Mouse (Mus musculus) fat pad, adult 2 months (tissue): ENCODE results near the gene Nit2.
"Not testable (repeated sequence)": the region's sequence is repeated elsewhere in the genome, so short reads cannot be mapped to it uniquely, and the experiment has no call there.

ENCODE experiments used
- DNase-seq: peaks from one replicate; pipeline ENCODE4 v3.0.0-alpha.2; 2011; ENCODE audit warnings: low read depth, low spot score; ENCODE audit errors: extremely low read depth

The Nit2 gene

DNA sequence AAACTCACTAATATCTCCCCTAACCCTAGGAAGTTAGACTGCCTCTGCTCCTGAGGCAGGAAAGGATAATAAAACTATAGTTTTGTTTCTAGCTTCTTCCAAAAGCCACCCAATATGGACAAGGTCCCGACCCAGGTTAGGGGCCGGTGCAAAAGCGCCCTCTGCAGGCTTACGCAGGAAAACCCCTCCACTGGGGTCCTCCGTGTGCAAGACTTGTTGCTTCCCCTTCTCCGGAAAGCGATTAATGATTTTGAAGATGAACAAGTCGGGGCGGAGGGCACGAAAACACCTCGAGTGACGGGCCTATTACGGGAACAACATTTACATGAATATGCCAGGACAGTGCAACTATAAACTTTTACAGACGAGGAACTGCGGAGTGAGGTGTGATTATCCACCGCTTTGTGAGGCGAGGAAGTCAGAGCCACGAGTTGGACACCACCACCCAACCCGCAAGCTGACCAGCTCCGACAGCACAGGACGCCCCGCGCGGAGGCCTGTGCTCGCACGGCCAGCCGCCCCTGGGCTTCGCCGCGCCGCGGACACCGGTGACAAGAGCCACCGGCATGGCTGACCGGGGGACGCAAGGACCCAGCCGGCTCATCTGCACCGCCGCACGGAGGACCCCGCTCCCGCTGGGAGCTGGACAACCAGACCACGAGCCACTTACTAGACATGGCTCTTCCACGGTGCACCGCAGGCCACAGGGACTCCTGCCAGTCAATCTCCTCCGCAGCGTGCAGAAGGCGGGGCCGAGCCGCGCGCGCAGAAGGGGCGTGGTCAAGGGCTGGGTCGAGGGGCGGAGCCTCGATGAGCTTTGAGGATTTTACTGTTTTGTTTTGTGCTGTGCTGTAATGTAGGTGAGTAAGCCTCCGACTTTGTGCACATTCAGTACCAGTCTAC, at the start of gene Nit2:
Gene Nit2 (minus strand): TSS at position 731 of the 903 bp plus-strand sequence.
- no peak for DNase-seq

- no peak for DNase-seq
Observed at GRCm38 (mm10) chr16:57215957-57216356, 48.8 kb upstream of the Nit2 start.

GRCm38 (mm10) chr16:57211037-57211436, 43.9 kb upstream of the Nit2 start:
- DNase-seq, result no peak

DNA sequence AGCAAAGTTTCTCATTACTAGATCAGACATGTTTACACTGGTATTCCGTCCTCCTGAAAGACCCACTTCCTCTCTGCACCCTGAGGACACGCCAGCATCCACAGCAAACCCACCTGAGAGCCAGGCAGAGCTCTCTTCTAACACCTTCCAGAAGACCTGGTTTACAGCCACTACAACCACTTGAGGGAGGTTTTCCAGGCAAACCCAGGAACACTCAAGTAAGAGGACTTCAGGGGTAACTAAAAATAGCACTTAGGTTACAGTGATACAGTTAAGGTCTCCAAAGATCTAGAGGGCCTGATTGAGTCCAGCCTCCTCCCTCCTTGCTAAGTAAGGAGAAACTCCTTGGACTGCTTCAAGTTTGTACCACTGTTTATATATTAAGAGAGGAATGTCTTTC, 41.2 kb upstream of the Nit2 start:
- no peak for DNase-seq

GRCm38 (mm10) chr16:57197281-57197680, 30.1 kb upstream of the Nit2 start:
- DNase-seq, result no peak

DNA sequence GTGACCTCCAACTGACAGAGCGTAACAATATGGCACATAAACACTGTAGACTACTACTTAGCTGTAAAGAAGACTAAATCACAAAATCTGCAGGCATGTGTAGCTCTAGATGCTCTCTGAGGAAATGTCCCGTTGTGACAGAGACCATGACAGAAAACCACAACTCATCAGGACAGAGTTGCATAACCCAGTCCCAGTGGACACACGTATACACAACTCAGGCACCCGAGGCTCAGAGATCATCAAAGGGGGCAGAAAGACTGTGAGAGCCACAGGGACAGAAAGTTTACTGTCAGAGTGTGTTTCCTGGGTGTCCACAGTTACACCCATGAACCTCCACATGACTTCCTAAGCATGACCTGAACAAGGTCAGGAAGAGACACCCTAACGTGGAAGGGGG, 29.4 kb upstream of the Nit2 start:
- no peak for DNase-seq

GRCm38 (mm10) chr16:57191214-57191613, 24.1 kb upstream of the Nit2 start:
- DNase-seq, result no peak

DNA sequence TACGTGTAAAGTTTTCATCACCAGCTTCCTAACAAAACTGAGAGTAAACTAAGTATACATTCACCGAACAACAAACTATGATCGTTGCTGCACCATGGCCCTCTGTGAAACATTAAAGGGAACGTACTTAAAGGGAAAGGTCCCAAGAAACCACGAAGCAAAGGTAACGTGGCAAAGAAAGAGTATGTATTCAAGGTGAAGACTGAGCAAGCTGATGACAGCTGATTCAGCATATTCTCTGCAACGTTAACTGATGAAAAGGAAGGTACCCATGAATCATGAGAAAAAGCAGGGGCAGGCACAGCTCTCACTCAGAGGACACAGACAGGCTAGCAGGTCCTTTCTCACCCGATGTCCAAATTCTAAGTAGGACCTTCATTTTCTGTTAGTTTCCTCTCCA, 23.2 kb upstream of the Nit2 start:
- DNase-seq, result no peak

DNA sequence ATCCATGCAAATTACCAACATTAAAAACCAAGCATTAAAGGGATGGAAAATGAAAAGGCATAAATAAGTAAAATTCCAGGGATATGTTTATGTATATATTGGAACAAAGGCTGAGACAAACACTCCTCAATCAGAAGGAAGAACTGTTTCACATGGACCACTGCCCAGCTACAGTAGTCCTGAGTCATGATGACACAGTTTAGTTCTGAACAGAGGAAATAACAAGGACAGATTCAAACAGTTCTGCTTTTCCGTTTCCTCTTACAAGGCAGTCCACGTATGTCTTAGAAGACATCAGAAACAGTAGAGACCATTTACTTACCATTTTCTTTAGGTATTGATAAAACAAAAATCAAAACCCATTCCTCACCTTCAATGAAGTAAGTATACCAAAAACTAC, 22.4 kb upstream of the Nit2 start:
- no peak for DNase-seq

DNA sequence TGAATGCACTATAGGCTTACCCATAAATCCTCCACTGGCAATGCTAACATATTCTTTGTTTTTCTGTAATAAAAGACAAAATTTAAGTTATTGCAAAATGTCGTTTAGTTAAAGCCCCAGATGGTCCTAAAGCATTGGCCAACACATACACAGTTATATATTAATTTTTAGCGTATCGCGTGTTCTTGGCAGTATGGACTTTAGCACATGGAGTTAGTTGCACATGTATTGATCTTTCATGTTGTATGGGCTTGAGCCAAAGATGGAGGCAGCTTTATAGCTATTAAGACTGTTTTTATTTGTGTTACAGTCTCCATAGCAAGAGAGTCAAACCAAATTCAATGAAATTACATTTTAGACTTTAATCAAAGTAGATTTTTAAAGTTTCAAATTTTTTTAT, 19.5 kb upstream of the Nit2 start:
- no peak for DNase-seq

GRCm38 (mm10) chr16:57182037-57182436, 14.9 kb upstream of the Nit2 start:
- no peak for DNase-seq

GRCm38 (mm10) chr16:57181180-57181579, 14.0 kb upstream of the Nit2 start:
- no peak for DNase-seq

DNA sequence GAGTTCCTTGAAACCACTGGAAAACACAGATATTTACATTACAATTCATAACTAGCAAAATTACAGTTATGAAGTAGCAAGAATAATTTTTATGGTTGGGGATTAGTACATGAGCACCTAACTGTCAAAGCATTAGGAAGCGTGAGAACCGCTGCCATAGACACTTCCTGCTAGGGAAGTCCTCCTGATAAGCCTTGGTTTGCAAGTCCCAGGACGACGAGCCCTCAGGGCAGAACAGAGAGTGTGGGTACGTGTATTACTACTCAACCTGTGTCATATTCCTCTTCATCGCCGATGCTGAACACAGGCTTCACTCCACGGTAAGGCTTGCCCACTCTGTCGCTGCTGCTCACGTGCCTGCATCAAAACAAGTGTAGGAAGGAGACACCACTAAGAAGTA, 10.5 kb upstream of the Nit2 start:
- no peak for DNase-seq

DNA sequence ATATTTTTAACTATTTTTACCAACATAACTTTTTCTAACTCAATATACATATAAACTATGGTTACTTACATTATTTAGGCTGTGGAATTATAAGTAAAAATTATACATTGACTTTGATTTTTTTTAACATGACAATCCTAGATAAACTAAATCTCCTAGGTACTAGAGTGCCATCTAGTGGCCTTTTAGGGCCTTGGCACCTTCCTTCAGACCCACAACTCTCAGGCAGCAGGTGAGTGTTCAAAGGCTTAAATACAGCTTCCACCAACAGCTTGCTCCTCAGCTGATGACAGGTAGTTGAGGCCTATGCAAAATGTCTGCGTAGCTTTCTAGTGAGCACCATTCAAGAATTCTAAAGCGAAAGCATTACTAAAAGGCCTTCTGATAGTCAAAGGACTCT, 10.1 kb upstream of the Nit2 start:
- DNase-seq, result no peak

GRCm38 (mm10) chr16:57176276-57176675, 9.1 kb upstream of the Nit2 start:
- DNase-seq, result no peak

DNA sequence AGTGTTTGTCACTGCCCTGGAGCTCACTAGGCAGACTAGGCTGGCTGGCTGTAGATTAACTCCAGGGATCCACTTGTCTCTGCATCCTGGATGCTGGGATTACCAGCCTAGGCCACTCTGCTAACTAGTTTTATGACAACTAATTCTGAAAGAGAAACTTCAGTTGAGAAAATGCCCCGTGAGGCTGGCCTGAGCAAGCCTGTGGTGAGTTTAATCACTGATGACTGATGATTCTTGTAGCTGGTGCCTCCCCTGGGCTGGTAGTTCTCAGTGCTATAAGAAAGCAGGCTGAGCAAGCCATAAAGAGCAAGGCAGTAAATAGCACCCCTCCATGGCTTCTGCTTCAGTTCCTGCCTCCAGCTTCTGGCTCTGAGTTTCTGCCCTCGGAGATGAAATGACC, 8.6 kb upstream of the Nit2 start:
- no peak for DNase-seq

GRCm38 (mm10) chr16:57174480-57174879, 7.3 kb upstream of the Nit2 start:
- not testable (repeated sequence) for DNase-seq

DNA sequence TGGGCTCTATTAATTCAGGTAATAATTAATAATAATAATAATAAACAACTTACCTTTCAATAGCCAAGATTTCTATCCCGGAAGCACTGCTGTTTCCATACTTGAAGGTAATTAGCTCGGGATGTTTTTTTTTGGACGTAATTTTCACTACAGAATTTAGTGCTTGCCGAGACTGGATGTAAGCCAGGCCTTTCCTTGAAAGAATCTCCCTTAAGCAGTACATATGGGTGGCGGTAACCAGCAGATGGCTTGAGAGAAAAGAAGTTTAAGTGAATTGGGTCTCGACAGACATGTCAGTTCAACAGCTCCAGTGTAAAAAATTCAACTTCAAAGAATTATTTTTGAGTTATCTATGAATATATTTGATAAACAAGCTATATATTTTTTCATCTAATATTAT, 4.4 kb upstream of the Nit2 start:
- DNase-seq, result no peak

DNA sequence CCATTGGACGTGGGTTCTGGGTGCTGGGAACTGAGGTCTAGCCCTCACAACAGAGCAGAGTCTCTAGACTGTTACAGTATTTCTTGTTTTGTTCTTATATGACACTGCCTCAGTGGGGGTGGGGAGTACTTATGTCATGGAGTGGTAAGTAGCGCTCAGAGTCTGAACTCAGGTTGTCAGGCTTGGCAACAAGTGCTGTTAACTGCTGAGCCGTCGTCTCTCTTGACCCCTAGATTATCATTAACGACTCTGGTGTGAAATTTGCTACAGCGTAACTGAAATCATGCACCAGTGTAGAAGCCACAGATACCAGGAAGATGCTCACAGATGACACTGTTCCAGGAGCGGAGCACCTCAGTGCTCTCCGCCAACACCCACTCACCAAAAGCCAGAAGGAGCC, 4.0 kb upstream of the Nit2 start:
- no peak for DNase-seq

- DNase-seq, result no peak
Observed at GRCm38 (mm10) chr16:57168236-57168635, 1.1 kb upstream of the Nit2 start.

DNA sequence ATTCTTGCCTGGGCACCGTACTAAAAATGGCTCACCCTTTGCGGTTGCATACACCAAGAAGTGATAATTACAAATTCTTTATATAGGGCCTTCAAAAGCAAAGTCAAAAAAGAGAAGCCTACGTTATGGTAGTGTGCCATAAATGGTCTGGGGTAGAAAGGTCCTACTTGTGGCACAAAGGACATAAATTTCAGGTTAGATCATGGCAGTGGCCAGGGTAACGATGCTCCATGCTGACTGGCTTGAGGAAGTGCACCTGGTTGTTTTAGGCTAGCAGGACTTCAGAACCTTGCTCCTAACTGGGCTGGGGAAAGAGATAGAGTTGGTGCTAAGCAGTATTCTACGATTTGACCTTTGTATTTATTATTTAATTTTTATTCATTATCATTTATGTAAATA, 372 bp upstream of the Nit2 start:
- no peak for DNase-seq

DNA sequence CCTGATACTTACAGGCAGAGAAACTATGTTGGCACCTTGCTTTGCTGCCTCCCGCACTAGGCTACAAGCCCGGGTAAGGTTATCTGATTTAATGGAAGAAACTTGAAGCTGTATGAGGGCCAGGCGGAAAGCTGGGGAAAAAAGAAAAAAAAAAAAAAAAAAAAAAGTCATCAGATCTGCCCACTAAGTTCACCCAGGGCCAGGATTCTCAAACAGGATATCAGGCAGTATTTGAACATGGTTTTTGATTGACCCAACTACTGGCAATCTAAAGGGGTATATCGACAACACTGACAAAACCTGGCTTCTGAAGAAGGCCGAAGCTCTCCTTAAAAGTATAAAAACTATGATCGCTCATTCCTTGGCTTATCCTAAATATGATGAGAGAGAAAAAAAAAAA, 1.1 kb downstream of the Nit2 start:
- no peak for DNase-seq

GRCm38 (mm10) chr16:57165157-57165556, 2.0 kb downstream of the Nit2 start:
- DNase-seq, result no peak
